Mouse (Mus musculus) forebrain, embryonic 10.5 days (tissue): ENCODE measurements at regions not wholly inside any gene's neighbourhood (a gene's known extent, or its start where the extent isn't known, plus 50 kb on each side); places are given as distances from the start of the nearest gene placed in this dataset.
A peak's percentile ranks its signal among the peaks of the same experiment; 100 is the strongest.

Experiments used
- DNase-seq: peaks from one replicate; pipeline ENCODE4 v3.0.0-alpha.2; 2017; ENCODE audit warnings: low spot score; ENCODE audit errors: extremely low spot score
- H3K27ac ChIP-seq: fragments of 300-500 bp; sonication (generic); 2 replicates; pipeline ENCODE4 v1.5.1; 2016; ENCODE audit warnings: mild to moderate bottlenecking
- H3K27me3 ChIP-seq: fragments of 300-500 bp; sonication (generic); 2 replicates; pipeline ENCODE4 v1.6.1; 2016; ENCODE audit warnings: mild to moderate bottlenecking; ENCODE audit not compliant: poor library complexity, severe bottlenecking
- H3K36me3 ChIP-seq: fragments of 300-500 bp; sonication (generic); replicated peaks from 2 replicates; pipeline ENCODE4 v1.6.1; 2016; ENCODE audit warnings: mild to moderate bottlenecking, moderate library complexity
- H3K4me1 ChIP-seq: fragments of 300-500 bp; sonication (generic); 2 replicates; pipeline ENCODE4 v1.6.1; 2016
- H3K4me3 ChIP-seq: fragments of 300-500 bp; sonication (generic); 2 replicates; pipeline ENCODE4 v1.5.1; 2016; ENCODE audit warnings: mild to moderate bottlenecking, moderate library complexity
- H3K9me3 ChIP-seq: fragments of 300-500 bp; sonication (generic); 2 replicates; pipeline ENCODE4 v1.6.1; 2016; ENCODE audit warnings: mild to moderate bottlenecking, moderate library complexity
- WGBS: fragments of 180-500 bp; shearing (Covaris S2); methylation state at CpG from one replicate; pipeline ENCODE4 v1.1.7; 2016; 5-methylcytosine and 5-hydroxymethylcytosine counted together

DNA sequence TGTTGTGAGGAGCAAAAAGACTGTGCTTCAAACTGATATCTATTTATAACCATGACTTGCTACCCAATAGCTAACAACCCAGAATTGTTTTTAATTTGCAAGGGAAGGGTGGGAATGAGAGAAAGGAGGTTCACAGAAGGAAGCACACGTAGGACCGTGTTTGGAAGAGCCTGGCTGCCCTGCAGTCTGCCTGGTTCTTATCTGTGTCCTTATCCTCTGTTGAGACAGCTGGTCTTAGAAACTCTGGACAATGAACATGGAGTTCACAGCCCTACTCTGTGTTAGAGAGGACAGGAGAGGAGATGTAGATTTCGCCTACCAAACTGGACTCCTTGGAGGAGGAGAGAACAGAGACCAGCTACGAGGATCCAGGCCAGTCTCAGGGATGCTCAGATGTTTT is 141.5 kb upstream of the Jun start:
- Histone ChIP-seq H3K4me1 (peaks cover 18% of the 10 kb centered on the region), H3K36me3 (no peaks in the 10 kb centered on the region), H3K9me3 (no peaks in the 10 kb centered on the region), H3K27me3 (peaks cover 11% of the 10 kb centered on the region), H3K27ac (no peak overlapping the region), H3K4me3 (no peak overlapping the region)
- WGBS: 91% methylated on average over 4 of the region's 4 CpGs
- no peak for DNase-seq

DNA sequence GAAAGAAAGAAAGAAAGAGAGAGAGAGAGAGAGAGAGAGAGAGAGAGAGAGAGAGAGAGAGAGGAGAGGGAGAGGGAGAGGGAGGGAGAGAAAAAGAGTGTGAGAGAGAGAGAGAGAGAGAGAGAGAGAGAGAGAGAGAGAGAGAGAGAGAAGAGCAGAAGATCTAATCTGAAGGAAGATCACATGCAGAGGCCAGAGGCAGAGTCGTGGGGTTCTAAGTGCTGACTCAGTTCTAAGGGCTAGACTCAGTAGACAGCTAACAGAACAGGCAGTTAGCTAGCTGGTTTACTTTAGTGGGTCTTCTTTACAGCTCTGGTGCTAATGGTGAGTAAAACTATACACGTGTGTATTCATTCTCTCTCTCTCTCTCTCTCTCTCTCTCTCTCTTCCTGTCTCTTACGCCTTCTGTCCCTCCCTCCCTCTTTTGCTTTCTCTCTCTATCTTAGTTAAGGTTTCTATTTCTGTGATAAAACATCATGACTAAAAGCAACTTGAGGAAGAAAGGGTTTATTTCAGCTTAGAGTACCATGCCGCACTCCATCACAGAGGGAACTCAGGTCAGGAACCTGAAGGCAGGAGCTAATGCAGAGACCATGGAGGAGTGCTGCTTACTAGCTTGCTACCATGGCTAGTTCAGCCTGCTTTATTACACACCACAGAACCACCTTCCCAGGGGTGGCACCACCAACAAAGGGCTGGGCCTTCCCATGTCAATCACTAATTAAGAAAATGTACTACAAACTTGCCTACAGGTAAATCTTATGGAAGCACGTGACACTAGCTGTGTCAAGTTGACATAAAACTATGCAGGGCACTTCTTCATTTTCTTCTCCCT is 142.8 kb upstream of the Jun start:
- peaks cover 32% of the 10 kb centered on the region for H3K4me1 ChIP-seq
- H3K27me3 ChIP-seq: peaks cover 4% of the 10 kb centered on the region
- H3K9me3 ChIP-seq: no peaks in the 10 kb centered on the region
- 77% methylated on average over 5 of the region's 5 CpGs for WGBS
- no peak overlapping the region for H3K4me3 ChIP-seq
- no peak overlapping the region for H3K27ac ChIP-seq
- H3K36me3 ChIP-seq: no peaks in the 10 kb centered on the region
- DNase-seq: no peak

DNA sequence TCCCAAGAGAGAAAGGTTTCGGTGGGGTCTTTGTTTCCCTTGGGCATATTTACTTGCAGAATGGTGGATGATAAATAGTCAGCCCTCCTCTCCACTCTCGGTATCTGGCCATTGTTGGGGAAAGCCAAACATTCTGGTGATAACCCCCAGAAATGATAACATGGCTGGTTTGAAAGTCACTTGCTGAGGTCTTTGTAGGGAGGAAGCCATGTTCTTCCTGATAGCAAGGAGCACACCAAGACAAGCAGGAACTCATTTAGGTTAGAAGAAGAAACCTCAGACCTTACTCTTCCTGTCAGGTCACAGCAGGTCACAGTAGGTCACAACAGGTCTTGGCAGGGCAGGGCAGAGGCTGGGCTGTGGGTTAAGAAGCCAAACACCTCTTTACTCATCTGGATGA is 144.1 kb upstream of the Jun start:
- no peak overlapping the region for H3K4me3 ChIP-seq
- no peaks in the 10 kb centered on the region for H3K36me3 ChIP-seq
- H3K9me3 ChIP-seq: no peaks in the 10 kb centered on the region
- DNase-seq: no peak
- WGBS: 84% methylated on average over 2 of the region's 2 CpGs
- peaks cover 37% of the 10 kb centered on the region for H3K4me1 ChIP-seq
- no peak overlapping the region for H3K27ac ChIP-seq
- peaks cover 4% of the 10 kb centered on the region for H3K27me3 ChIP-seq

DNA sequence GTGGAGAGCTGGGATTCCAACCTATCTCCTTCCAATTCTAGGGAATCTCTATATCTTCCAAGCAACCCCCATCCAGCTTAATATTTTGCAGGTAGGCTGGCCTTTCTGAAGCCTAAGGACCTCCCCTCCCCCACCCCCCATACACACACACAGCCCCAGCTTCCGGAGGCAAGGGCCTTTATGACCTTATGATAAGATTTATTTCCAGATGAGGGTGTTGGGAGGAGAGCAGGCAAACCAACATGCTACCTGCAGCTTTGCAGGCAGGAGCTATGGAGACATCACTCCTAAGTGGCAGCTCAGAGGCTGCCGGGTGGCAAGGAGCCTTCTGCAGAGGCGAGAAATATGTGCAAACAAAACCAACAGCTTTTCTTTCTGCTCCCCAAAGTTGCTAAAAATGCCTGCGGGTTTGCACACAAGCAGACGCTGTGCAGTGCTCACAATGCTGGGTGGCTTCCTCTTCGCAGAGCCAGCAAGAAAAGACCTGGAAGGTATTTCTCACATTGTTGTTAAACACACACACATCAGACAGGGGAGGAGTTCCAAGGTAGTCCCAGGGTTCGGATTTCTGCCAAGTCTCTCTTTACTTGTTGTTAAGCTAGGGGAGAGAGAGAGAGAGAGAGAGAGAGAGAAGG is 145.2 kb upstream of the Jun start:
- Histone ChIP-seq H3K27me3 (peaks cover 4% of the 10 kb centered on the region), H3K9me3 (no peaks in the 10 kb centered on the region), H3K4me1 (peaks cover 37% of the 10 kb centered on the region), H3K4me3 (no peak overlapping the region), H3K27ac (no peak overlapping the region), H3K36me3 (no peaks in the 10 kb centered on the region)
- no peak for DNase-seq
- WGBS: 81% methylated on average over 7 of the region's 7 CpGs

DNA sequence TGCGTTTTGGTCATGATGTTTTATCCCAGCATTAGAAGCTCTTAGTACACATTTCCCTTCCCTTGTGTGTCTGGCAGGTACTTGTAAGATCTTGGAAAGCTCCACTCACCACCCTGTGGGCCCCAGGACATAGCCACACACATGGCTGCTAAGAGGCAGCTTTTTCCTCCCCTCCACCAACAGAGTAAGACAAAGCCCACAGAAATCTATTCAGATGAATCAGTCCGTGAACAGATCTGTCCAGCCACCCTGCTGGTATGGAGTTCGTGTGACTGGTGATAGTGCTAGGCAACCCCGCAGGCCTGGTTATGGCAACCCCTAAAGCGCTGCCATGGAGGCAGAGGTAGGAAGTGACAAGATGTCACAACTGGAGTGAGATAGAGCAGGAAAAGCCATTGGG is 147.4 kb upstream of the Jun start:
- Histone ChIP-seq H3K9me3 (no peaks in the 10 kb centered on the region), H3K27ac (peak overlapping the region; percentile 72), H3K36me3 (no peaks in the 10 kb centered on the region), H3K27me3 (peaks cover 4% of the 10 kb centered on the region; the same call in 1 of the 2 replicates), H3K4me3 (no peak overlapping the region), H3K4me1 (peaks cover 37% of the 10 kb centered on the region)
- 49% methylated on average over 5 of the region's 5 CpGs for WGBS
- DNase-seq: peak; percentile 38

DNA sequence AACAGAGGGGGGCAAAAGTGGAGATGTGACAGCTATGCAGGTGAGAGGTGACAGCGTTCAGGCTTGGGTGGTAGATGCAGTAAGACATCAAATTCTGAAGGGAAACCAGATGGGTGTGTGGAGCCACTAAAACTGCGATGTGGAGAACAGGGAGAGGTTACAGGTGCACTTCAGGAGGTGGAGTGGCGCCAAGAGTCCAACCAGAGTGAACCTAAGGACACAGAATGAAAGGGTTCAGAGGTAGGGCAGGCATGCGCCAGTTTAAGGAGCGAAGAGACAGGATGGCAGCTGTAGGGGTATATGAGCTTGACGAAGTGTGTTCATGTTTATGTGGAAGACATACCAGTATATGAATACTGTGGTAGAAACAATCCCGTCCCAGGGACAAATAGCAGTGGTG is 148.1 kb upstream of the Jun start:
- Histone ChIP-seq H3K27ac (peak overlapping the region; percentile 72), H3K36me3 (no peaks in the 10 kb centered on the region), H3K27me3 (0 out of 2 replicates have a peak, but pooled peaks cover 4% of the 10 kb centered on the region), H3K9me3 (no peaks in the 10 kb centered on the region), H3K4me1 (peaks cover 37% of the 10 kb centered on the region), H3K4me3 (no peak overlapping the region)
- 92% methylated on average over 7 of the region's 7 CpGs for WGBS
- DNase-seq: no peak

DNA sequence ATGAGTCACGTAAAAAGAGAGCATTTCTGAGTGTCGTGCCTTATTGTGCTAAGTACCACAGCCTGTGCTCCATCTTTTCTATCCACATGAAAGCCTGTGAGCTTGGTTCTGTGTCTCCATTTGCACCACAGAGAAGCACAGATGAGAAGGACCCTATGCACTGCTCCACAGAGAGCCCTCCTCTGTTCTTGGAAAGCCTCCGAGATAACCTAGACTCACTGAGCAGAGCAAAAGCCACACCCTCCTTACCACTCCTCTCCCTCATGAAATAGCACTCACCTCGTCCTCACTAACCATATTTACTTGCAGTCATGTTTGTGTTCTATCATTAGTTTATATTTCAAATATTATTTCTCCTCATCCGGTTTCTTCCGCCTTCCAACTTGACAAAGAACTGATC is 150.5 kb upstream of the Jun start:
- H3K27ac ChIP-seq: no peak overlapping the region
- peaks cover 19% of the 10 kb centered on the region for H3K4me1 ChIP-seq
- H3K4me3 ChIP-seq: no peak overlapping the region
- no peak for DNase-seq
- 85% methylated on average over 6 of the region's 6 CpGs for WGBS
- no peaks in the 10 kb centered on the region for H3K36me3 ChIP-seq
- H3K27me3 ChIP-seq: no peaks in the 10 kb centered on the region
- no peaks in the 10 kb centered on the region for H3K9me3 ChIP-seq

DNA sequence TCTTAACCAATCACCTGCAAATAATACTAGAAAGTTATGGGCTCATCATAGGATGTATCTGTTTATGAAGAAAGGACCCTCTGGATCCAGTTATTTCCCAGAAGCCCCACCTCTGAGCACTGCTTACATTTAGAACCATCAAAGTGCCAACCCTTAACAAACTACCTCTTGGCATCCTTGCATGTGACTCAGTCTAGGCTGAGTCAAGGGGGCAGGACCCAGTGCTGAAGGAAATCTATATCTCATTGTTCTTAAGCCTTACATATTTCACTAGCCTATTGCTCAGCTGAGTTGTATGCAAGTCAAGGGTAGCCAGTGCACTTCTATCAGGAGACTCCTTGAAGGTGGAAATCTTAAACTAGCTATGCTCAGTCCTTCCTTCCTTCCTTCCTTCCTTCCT is 151.6 kb upstream of the Jun start:
- Histone ChIP-seq H3K4me1 (peaks cover 18% of the 10 kb centered on the region), H3K27ac (no peak overlapping the region), H3K9me3 (no peaks in the 10 kb centered on the region), H3K4me3 (no peak overlapping the region), H3K36me3 (no peaks in the 10 kb centered on the region), H3K27me3 (no peaks in the 10 kb centered on the region)
- no peak for DNase-seq

DNA sequence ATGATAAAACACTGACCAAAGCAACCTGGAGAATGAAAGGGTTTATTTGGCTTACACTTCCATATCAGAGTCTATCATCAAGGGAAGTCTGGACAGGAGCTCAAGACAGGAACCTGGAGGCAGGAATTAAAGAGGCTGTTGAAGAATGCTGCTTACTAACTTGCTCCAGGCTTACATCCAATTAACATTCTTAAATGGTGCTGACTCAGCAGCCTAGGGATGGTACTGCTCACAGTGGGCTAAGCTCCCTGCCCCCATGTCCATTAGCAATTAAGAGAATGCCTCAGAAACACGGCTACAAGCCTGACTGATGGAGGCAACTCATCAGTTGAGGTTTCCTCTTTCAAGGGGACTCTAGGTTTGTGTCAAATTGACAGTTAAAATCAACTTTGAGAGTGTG is 153.3 kb upstream of the Jun start:
- H3K36me3 ChIP-seq: no peaks in the 10 kb centered on the region
- H3K4me3 ChIP-seq: no peak overlapping the region
- no peak for DNase-seq
- H3K9me3 ChIP-seq: no peaks in the 10 kb centered on the region
- peaks cover 14% of the 10 kb centered on the region for H3K4me1 ChIP-seq
- no peaks in the 10 kb centered on the region for H3K27me3 ChIP-seq
- WGBS: 82% methylated on average over 1 of the region's 1 CpGs
- no peak overlapping the region for H3K27ac ChIP-seq

DNA sequence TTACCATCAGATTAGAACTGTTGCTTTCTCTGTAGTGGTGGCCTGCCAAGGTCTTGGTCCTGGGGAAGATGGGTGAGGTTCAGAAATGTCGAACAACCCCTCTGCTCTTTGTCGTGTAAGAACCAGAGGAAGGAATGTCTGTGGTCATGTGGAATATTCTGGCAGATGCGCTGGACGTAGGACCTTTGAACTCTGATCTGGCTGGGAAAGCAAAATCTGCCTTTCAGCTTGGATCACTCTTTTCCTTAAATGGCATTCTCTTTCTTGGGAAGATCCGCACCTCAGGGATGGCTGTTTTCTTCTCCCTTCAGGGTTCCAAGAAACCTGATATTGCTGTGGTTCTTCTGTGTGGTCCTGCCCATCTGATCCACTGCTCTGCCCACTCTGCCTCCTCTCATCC is 155.8 kb upstream of the Jun start:
- 85% methylated on average over 5 of the region's 5 CpGs for WGBS
- H3K27me3 ChIP-seq: no peaks in the 10 kb centered on the region
- H3K27ac ChIP-seq: no peak overlapping the region
- no peaks in the 10 kb centered on the region for H3K9me3 ChIP-seq
- peaks cover 27% of the 10 kb centered on the region for H3K4me1 ChIP-seq
- H3K4me3 ChIP-seq: no peak overlapping the region
- no peak for DNase-seq
- no peaks in the 10 kb centered on the region for H3K36me3 ChIP-seq

DNA sequence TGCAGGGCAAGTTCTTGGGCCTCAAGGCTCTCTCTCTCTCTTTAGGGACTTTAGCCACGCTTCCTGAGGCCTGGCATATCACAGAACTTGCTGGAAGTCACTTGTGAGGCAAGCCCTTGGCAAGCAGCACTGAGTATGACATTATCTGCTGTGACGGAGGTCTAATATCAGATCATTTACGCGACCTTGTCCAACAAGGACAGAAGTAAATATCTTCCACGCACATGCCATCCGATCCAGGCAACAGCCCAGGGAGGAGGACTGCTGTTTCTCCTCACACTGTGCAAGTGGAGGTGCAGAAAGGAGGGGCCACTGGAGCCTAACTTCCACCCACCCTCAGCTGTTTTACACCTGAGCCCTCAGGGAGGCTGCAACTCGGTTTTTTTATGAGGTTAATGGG is 156.8 kb upstream of the Jun start:
- 86% methylated on average over 7 of the region's 7 CpGs for WGBS
- Histone ChIP-seq H3K9me3 (no peaks in the 10 kb centered on the region), H3K36me3 (no peaks in the 10 kb centered on the region), H3K27ac (peak overlapping the region; percentile 5; the same call in 1 of the 2 replicates), H3K4me3 (no peak overlapping the region), H3K4me1 (peaks cover 29% of the 10 kb centered on the region), H3K27me3 (no peaks in the 10 kb centered on the region)
- DNase-seq: no peak

DNA sequence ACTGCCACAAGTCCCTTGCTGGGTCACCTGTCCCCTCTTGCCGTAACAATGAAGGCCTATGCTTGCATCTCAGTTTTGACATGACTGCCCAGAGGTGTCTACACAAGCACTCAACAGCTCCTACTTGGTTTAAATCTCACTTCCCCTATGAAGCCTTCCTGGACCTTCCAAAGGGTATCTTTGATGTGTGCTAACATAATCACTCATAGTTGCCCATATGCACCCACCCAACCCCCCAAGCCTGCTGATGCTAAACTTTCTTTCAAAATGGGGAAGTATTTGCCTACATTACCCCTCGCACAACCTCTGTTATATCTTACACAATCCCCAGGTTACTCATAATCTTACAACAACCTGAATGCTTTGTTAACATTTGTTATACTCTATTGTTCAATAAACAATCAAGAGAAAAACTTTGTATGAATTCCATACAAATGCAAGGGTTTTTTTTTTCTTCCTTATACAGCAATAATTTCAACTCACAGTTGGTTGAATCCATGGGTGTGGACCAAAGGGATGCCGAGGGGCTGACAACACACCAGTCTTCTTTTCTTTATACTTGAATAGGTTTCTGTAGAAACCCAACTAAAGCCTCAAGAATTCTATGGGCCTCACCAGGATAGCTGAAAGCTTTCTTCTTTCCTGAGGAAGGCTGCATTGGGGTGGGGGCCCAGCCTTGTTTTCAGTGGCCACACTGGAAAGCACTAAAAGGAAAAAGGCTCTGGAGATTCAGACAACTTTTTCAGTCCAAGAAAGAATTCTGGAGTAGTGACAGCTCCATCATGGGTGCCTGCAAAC is 157.5 kb upstream of the Jun start:
- no peaks in the 10 kb centered on the region for H3K9me3 ChIP-seq
- no peak overlapping the region for H3K27ac ChIP-seq
- H3K27me3 ChIP-seq: no peaks in the 10 kb centered on the region
- H3K4me3 ChIP-seq: no peak overlapping the region
- no peaks in the 10 kb centered on the region for H3K36me3 ChIP-seq
- WGBS: 78% methylated on average over 3 of the region's 3 CpGs
- peaks cover 29% of the 10 kb centered on the region for H3K4me1 ChIP-seq
- DNase-seq: no peak

DNA sequence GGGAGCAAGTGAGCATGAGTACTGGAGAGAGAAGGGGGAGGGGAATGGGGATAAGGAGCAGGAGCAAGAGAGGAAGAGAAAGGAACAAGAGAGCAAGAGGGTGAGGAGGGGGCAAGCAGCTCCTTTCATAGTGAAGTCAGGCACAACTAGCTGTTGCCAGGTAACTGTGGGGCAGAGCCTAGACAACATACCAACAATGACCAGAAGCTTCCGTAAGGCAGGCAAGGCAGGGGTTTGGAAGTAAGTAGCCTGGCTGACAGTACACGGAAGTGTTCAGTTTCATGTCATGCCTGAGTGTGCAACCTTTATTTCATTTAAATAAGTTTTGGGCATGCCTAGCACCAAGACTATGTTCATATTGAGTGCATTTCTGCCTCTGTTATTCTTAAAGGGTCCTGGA is 160.5 kb upstream of the Jun start:
- Histone ChIP-seq H3K4me3 (no peak overlapping the region), H3K27ac (peak overlapping the region; percentile 15; the same call in 1 of the 2 replicates), H3K4me1 (peaks cover 29% of the 10 kb centered on the region), H3K36me3 (no peaks in the 10 kb centered on the region), H3K27me3 (no peaks in the 10 kb centered on the region), H3K9me3 (no peaks in the 10 kb centered on the region)
- 63% methylated on average over 2 of the region's 2 CpGs for WGBS
- DNase-seq: no peak
